Mouse (Mus musculus) C2C12 (cell line): Measurements from ENCODE around the gene Cacng1.

Source experiments
- MAX ChIP-seq: IDR thresholded peaks from one replicate; pipeline ENCODE4 v1.6.1; 2011; ENCODE audit warnings: mild to moderate bottlenecking, control low read depth
- USF1 ChIP-seq: IDR thresholded peaks from one replicate; pipeline ENCODE4 v1.6.1; 2011; ENCODE audit warnings: low read depth, mild to moderate bottlenecking, control low read depth, moderate library complexity

DNA sequence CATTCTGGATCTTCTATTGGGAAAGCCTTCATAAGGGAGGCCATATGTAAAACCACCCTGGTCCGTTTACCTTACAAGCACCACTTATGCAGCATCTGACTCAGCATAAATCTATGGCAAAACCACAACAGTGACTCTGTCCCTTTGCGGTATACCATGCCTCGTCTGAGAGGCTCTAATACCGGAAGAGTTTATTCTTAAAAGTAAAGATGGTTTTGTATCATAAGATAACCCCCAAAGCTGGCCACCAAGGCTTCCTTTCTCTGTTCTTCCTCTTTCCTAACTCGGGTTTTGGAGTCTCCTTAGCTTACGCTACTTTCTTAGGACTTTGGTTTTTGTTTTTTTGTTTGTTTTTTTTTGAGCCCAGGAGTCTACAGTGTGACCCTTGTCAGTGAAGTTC lies 23.0 kb downstream of the Cacng1 start:
- TF ChIP-seq MAX: no peak
- no peak for TF ChIP-seq USF1
